In genomic region chr10:121323493-121323892, GRCm38 (mm10) we compare ENCODE assay signal across 12 mouse cellular contexts. TPM values are rescaled to one million over a fixed set of nuclear protein-coding genes. Genes with fewer than 3 reads are reported as not detected.
DNase-seq lines count a peak whose midpoint lies in the region; ATAC-seq lines count a peak whose summit lies in the region.
"Had no signal": no experiment of that assay in that cellular context is flagged by ENCODE, and none has a peak within 500 bp of the region (broad histone marks: within the 10 kb centered on the region; RNA-seq: fewer than 3 reads in every experiment).

No protein-coding gene starts in this region.

- no peaks in the 10 kb centered on the region for H3K9me3 ChIP-seq in forebrain, embryonic 14.5 days (replicated peaks; ENCODE audit: control insufficient read depth, low read length)
- H3K9me3 ChIP-seq in forebrain, embryonic 15.5 days: no peaks in the 10 kb centered on the region
- H3K9me3 ChIP-seq: stomach, embryonic 15.5 days had no signal

- 34% methylated on average over 7 of the region's 7 CpGs for WGBS in forebrain, embryonic 14.5 days
- 53% methylated on average over 7 of the region's 7 CpGs for WGBS in forebrain, embryonic 15.5 days

- H3K9ac ChIP-seq in forebrain, embryonic 14.5 days (ENCODE audit: low read length): no peak overlapping the region
- H3K9ac ChIP-seq in forebrain, embryonic 15.5 days (replicated peaks): no peak overlapping the region
- H3K9ac ChIP-seq: liver, embryonic 12.5 days; stomach, embryonic 15.5 days had no signal

- H3K27me3 ChIP-seq in forebrain, embryonic 14.5 days (replicated peaks; ENCODE audit: control insufficient read depth, insufficient read depth, low read length): no peaks in the 10 kb centered on the region
- H3K27me3 ChIP-seq in forebrain, embryonic 15.5 days: no peaks in the 10 kb centered on the region
- H3K27me3 ChIP-seq: liver, embryonic 12.5 days; stomach, embryonic 15.5 days had no signal

- peak; percentile 52; the same call in 1 of the 2 replicates for ATAC-seq in forebrain, embryonic 14.5 days
- ATAC-seq in forebrain, embryonic 15.5 days (replicated peaks): no peak
- ATAC-seq: intestine, embryonic 16.5 days; liver, embryonic 12.5 days had no signal

- no peaks in the 10 kb centered on the region for H3K4me1 ChIP-seq in forebrain, embryonic 14.5 days (ENCODE audit: control insufficient read depth, insufficient read depth, low read length)
- 0 out of 2 replicates have a peak, but pooled peaks cover 3% of the 10 kb centered on the region for H3K4me1 ChIP-seq in forebrain, embryonic 15.5 days
- H3K4me1 ChIP-seq: liver, embryonic 12.5 days; stomach, embryonic 15.5 days had no signal

- H3K27ac ChIP-seq in forebrain, embryonic 14.5 days (ENCODE audit: low read depth, low read length): no peak overlapping the region
- H3K27ac ChIP-seq in forebrain, embryonic 15.5 days (replicated peaks): no peak overlapping the region; the same call in 1 of the 2 replicates
- H3K27ac ChIP-seq: liver, embryonic 12.5 days; macrophage; stomach, embryonic 15.5 days had no signal

- no peak overlapping the region for H3K4me2 ChIP-seq in forebrain, embryonic 14.5 days (ENCODE audit: low read length)
- no peak overlapping the region for H3K4me2 ChIP-seq in forebrain, embryonic 15.5 days (replicated peaks)
- H3K4me2 ChIP-seq: liver, embryonic 12.5 days; stomach, embryonic 15.5 days had no signal

- no peak overlapping the region for H3K4me3 ChIP-seq in forebrain, embryonic 14.5 days (ENCODE audit: low read depth, low read length)
- no peak overlapping the region for H3K4me3 ChIP-seq in forebrain, embryonic 15.5 days
- H3K4me3 ChIP-seq: liver, embryonic 12.5 days; stomach, embryonic 15.5 days had no signal

- intact Hi-C loops in left cerebral cortex, postnatal 4 days (cut with DNase I): no loop called here

- peak; percentile 74 for DNase-seq in forebrain, embryonic 14.5 days (ENCODE audit: low spot score)
- DNase-seq in left cerebral cortex, postnatal 4 days: peak; percentile 75
- DNase-seq in left cerebral cortex, adult 9 months (ENCODE audit: low spot score in 2 of 2): no peak
- peak; percentile 86 for DNase-seq in cerebellum, postnatal 10 days
- peak; percentile 41 to 69 for DNase-seq in kidney, postnatal 36 days
- no peak for DNase-seq in natural killer cell, adult 2 months (ENCODE audit: low spot score in 2 of 2)
- DNase-seq: heart, postnatal 14 days had no signal

- no peaks in the 10 kb centered on the region for H3K36me3 ChIP-seq in forebrain, embryonic 14.5 days (ENCODE audit: control insufficient read depth, insufficient read depth, low read length)
- H3K36me3 ChIP-seq in forebrain, embryonic 15.5 days: no peaks in the 10 kb centered on the region
- H3K36me3 ChIP-seq: liver, embryonic 12.5 days; stomach, embryonic 15.5 days had no signal

RNA-seq across cellular contexts. Expression of gene Tbc1d30, which starts 27.6 kb away (rescaled TPM):
- polyA plus RNA-seq in forebrain, embryonic 14.5 days (2014; fragmentation: Nextera tagmentation; extraction: Ambion mirVana): 9.3 and 12.0 TPM in 2 replicates
- polyA plus RNA-seq in forebrain, embryonic 15.5 days (2015; fragmentation: Nextera tagmentation; extraction: Ambion mirVana): 8.5 and 9.1 TPM in 2 replicates
- 10 to 100 TPM; 64.4 to 66.5 TPM for total RNA-seq in left cerebral cortex, postnatal 4 days (2021)

RNA-seq across cellular contexts. Expression of gene Gns, which starts 41.4 kb away (rescaled TPM):
- 27.3 and 33.7 TPM in 2 replicates for polyA plus RNA-seq in forebrain, embryonic 14.5 days (2014; fragmentation: Nextera tagmentation; extraction: Ambion mirVana)
- polyA plus RNA-seq in forebrain, embryonic 15.5 days (2015; fragmentation: Nextera tagmentation; extraction: Ambion mirVana): 30.3 and 34.7 TPM in 2 replicates
- total RNA-seq in left cerebral cortex, postnatal 4 days (2021): 10 to 100 TPM; 61.0 to 67.6 TPM

Comparison
In these comparisons a context has a peak if more than half of its experiments do, and no peak if none do; other contexts are left out.
1. DNase-seq: peak in forebrain, embryonic 14.5 days (single experiment), left cerebral cortex, postnatal 4 days (single experiment), cerebellum, postnatal 10 days (2 of 2) and kidney, postnatal 36 days (2 of 2); none in left cerebral cortex, adult 9 months (0 of 2) and natural killer cell, adult 2 months (0 of 2).